Mouse (Mus musculus) MEL (cell line): ENCODE measurements around the gene Fbxl20.

Experiments used
- CHD1 ChIP-seq: IDR thresholded peaks from 2 replicates; pipeline ENCODE4 v1.6.1; 2012; ENCODE audit warnings: low read depth, mild to moderate bottlenecking, inconsistent platforms, low read length, improper control_type of control experiment
- CTCF ChIP-seq, 3 experiments: IDR thresholded peaks in 2 of 3; conservative IDR thresholded peaks in 1 of 3; 2 replicates each; pipeline ENCODE4 v1.5.1; 2011 to 2012; ENCODE audit warnings: low read length in 3 of 3, low read depth in 2 of 3, mild to moderate bottlenecking in 2 of 3, improper control_type of control experiment in 1 of 3, inconsistent platforms in 1 of 3, mixed read lengths in 1 of 3, moderate library complexity in 1 of 3; ENCODE audit not compliant: control insufficient read depth in 1 of 3, insufficient read depth in 1 of 3, poor library complexity in 1 of 3, severe bottlenecking in 1 of 3
- EP300 ChIP-seq, 2 experiments: IDR thresholded peaks; 2 replicates each; pipeline ENCODE4 v1.6.1; 2011; ENCODE audit warnings: improper control_type of control experiment in 2 of 2, low read length in 2 of 2, low read depth in 1 of 2, mild to moderate bottlenecking in 1 of 2
- GATA1 ChIP-seq: IDR thresholded peaks from 2 replicates; pipeline ENCODE4 v1.6.1; 2011; ENCODE audit warnings: low read depth, low read length, improper control_type of control experiment
- JUND ChIP-seq: IDR thresholded peaks from 2 replicates; pipeline ENCODE4 v1.6.1; 2011; ENCODE audit warnings: low read depth, mild to moderate bottlenecking, improper control_type of control experiment, low read length
- KAT2A ChIP-seq: conservative IDR thresholded peaks from 2 replicates; pipeline ENCODE4 v1.6.1; 2012; ENCODE audit warnings: low read depth, low read length, improper control_type of control experiment, inconsistent platforms
- MAFK ChIP-seq: IDR thresholded peaks from 2 replicates; pipeline ENCODE4 v1.6.1; 2011; ENCODE audit warnings: low read depth, mild to moderate bottlenecking, low read length, improper control_type of control experiment, borderline replicate concordance
- MAX ChIP-seq: IDR thresholded peaks from 2 replicates; pipeline ENCODE4 v1.6.1; 2011; ENCODE audit warnings: low read length, improper control_type of control experiment
- POLR2A ChIP-seq, 2 experiments: IDR thresholded peaks; 2 replicates each; pipeline ENCODE4 v1.6.1; 2011 to 2012; ENCODE audit warnings: low read length in 2 of 2, mild to moderate bottlenecking in 2 of 2, control low read depth in 1 of 2, improper control_type of control experiment in 1 of 2, low read depth in 1 of 2, moderate library complexity in 1 of 2; ENCODE audit not compliant: control insufficient read depth in 1 of 2, insufficient read depth in 1 of 2, poor library complexity in 1 of 2
- POLR2AphosphoS2 ChIP-seq: IDR thresholded peaks from 2 replicates; pipeline ENCODE4 v1.6.1; 2011; ENCODE audit warnings: low read length, improper control_type of control experiment
- RAD21 ChIP-seq: IDR thresholded peaks from 2 replicates; pipeline ENCODE4 v1.6.1; 2011; ENCODE audit warnings: mild to moderate bottlenecking, low read depth, low read length, improper control_type of control experiment
- SMC3 ChIP-seq: IDR thresholded peaks from 2 replicates; pipeline ENCODE4 v1.6.1; 2011; ENCODE audit warnings: low read depth, low read length, improper control_type of control experiment
- USF1 ChIP-seq: IDR thresholded peaks from 2 replicates; pipeline ENCODE4 v1.6.1; 2014; ENCODE audit warnings: low read depth, mild to moderate bottlenecking, inconsistent platforms, low read length, improper control_type of control experiment, moderate library complexity

- peak; percentile 50 for TF ChIP-seq RAD21
- TF ChIP-seq CHD1: no peak
- no peak for TF ChIP-seq EP300 (IDR thresholded peaks at IDR 0.05; ENCODE audit: low read depth in 1 of 2, low read length in 2 of 2)
- TF ChIP-seq POLR2A (IDR thresholded peaks at IDR 0.05; ENCODE audit: control insufficient read depth in 1 of 2, insufficient read depth in 1 of 2, low read depth in 1 of 2, low read length in 2 of 2, poor library complexity in 1 of 2): no peak
- no peak for TF ChIP-seq MAX
- TF ChIP-seq GATA1: no peak
- TF ChIP-seq JUND: no peak
- TF ChIP-seq CTCF (IDR thresholded peaks at IDR 0.05 in 2 of 3, conservative IDR thresholded peaks at IDR 0.05 in 1 of 3; ENCODE audit: control insufficient read depth in 1 of 3, insufficient read depth in 1 of 3, low read depth in 2 of 3, low read length in 3 of 3, poor library complexity in 1 of 3, severe bottlenecking in 1 of 3): peak; percentile 68 to 77 (median 73)
- TF ChIP-seq POLR2AphosphoS2: no peak
- no peak for TF ChIP-seq MAFK
- TF ChIP-seq SMC3: peak; percentile 58
- TF ChIP-seq KAT2A: no peak
- no peak for TF ChIP-seq USF1
Observed at GRCm38 (mm10) chr11:98045596-98045995, 104.6 kb downstream of the Fbxl20 start.
